Mouse (Mus musculus): ENCODE results near the gene Akp3.
A peak's percentile ranks its signal among the peaks of the same experiment; 100 is the strongest.

Gene Akp3

GRCm38 (mm10) chr1:87124673-87125072 lies at the start of gene Akp3:
Akp3 (plus strand) TSS chr1:87124973.
- DNase-seq (ENCODE audit: low read depth in 1 of 2, low spot score in 2 of 2): no peak

DNA sequence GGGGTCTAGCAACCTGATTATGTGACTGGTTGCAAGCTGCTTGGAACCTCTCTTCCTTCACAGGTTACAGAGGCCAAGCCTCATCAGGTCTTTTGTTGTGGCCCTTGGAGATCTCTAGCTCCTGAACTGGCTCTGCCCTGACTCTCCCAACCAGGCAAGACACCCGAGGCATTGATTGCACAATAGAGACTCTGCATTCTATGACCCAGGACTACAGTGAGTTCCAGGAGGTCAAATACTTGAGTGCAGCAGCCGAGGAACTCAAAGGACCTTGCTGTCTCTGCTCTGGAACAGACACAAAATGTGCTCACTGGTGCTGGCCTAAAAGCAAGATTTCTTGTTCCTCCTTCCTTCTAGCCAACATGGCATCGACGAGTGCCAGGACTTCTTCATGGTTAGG lies 38.6 kb upstream of the Akp3 start:
- DNase-seq (ENCODE audit: low read depth in 1 of 2, low spot score in 2 of 2): no peak

GRCm38 (mm10) chr1:87086964-87087363 lies 37.8 kb upstream of the Akp3 start:
- DNase-seq (ENCODE audit: low read depth in 1 of 2, low spot score in 2 of 2): no peak

DNA sequence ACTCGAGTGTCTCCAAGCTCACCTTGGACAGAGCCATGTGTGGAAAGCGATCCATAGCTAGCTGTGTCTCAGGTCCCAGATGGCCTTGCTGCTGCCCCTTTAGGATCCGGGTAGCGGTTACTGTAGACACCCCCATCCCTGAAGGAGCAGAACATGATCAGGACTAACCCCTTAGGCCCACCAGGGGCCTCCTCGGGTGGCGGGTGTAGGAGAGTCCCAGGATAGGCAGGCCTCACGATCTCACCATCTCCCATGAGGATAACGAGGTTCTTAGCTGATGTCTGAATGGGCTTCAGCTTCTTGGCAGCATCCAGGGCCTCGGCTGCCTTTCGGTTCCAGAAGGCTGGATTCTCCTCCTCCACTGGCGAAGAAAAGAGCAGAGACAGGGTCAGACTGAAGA lies 35.5 kb upstream of the Akp3 start:
- DNase-seq (ENCODE audit: low read depth in 1 of 2, low spot score in 2 of 2): no peak

DNA sequence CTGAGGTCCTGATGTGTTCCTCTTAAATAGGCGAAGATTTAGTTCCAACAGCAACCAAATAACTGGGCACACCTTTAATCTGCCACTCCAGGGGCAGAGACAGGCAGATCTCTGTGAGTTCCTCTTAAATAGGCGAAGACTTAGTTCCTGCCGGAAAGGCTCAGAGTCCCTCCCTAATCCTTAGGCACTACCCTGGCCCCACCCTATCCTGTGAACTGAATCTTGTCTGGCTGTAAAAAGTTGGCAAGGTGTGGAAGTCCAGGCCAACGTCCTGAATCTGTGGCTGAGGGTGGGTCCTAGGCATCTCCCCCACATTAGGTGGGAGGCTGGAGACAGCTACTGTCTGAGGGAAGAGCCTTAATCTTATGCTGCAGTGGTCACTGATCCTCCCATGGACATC lies 34.9 kb upstream of the Akp3 start, which contains the start of gene Alppl2:
Alppl2 (minus strand) TSS at position 101 of the 400 bp plus-strand sequence.
- DNase-seq (ENCODE audit: low read depth in 1 of 2, low spot score in 2 of 2): no peak

GRCm38 (mm10) chr1:87095642-87096041 lies 29.1 kb upstream of the Akp3 start:
- DNase-seq (ENCODE audit: low read depth in 1 of 2, low spot score in 2 of 2): no peak

DNA sequence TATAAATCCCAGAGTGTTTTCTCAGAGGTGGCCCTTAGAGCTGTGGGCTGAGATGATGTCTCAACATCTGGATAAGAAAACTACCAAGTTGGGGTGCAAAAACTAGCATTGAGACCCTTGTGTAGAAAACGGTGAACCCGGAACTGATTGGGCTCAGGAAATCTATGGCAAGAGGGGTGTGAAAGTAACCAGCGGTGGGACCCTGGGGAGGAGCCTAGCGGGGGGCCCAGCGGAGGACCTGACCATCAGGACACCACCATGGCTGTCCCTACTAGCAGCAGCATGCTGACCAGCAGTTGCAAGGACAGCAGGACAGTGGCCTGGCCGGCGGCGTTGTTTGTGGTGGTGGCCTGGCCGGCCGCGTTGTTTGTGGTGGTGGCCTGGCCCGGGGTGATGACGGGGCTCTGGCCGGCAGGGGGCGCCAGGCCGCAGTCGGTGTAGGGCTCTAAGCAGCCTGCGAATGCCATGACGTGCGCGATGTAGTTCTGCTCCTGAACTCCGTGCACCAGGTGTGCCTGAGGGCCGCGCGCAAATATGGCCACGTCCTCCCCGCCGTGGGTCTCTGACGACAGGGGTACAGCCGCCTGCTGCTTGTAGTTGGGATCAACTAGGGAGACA lies 26.3 kb upstream of the Akp3 start:
- peak in 1 of 2 experiments; percentile 25 for DNase-seq (ENCODE audit: low read depth in 1 of 2, low spot score in 2 of 2)

DNA sequence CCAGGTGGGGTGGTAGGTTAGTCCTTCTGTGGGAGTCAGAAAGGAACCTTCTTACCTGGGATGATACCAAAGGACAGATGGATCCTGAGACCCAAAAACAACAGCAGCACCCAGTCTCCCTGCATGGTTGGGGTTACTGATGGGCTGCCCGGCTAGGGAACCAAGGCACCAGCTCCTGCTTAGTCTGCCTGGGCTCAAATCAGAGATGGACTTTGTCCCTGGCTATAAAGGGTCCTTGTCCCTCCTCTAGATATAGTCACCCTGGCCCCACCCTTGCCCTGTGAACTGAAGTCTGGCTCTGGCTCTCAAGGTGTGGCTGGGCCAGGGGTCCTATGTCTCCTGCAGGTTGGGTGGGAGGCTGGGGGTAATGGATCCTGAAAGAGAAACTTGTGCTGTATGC lies 23.4 kb upstream of the Akp3 start, which contains the start of gene Alpi:
Alpi (minus strand) TSS at position 196 of the 400 bp plus-strand sequence.
- DNase-seq (ENCODE audit: low read depth in 1 of 2, low spot score in 2 of 2): no peak

DNA sequence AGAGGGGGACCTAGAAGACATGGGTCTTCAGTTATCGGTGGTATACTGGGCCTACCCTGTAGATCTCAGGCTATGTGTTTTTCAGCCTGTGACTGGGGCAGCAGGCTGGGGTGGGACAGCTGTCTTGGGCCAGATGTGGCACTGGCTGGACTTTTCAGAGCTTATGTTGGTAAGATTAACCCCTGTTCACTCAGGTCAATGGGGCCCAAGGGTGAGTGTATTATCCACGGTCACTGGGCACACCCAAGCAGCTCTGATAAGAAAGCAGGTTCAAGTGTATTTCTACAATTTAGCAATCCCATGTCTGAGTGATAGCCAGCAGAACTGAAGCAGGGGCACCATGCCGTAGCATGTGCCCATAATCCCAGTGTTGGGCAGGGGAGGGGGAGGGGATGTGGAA lies 22.7 kb upstream of the Akp3 start:
- DNase-seq (ENCODE audit: low read depth in 1 of 2, low spot score in 2 of 2): no peak

GRCm38 (mm10) chr1:87103936-87104335 lies 20.8 kb upstream of the Akp3 start:
- no peak for DNase-seq (ENCODE audit: low read depth in 1 of 2, low spot score in 2 of 2)

DNA sequence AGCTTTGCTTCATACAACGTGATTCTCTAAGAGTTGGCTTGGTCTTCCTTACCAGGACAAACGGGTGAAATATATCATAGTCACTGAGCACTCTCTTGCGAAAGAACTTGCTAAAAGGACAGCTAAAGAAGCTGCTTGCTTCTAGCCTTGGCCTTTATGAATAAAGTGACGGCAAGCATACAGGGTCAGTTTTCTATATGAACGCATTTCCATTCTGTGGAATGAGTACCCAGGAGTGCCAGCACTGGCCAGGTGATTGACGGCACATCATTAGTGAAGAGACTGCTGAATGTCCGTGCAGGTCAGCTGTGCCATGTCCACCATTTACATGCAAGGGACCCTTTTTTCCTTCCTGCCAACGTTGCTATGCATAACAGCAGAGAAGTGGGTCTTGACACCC lies 18.2 kb upstream of the Akp3 start:
- no peak for DNase-seq (ENCODE audit: low read depth in 1 of 2, low spot score in 2 of 2)

GRCm38 (mm10) chr1:87108564-87108963 lies 16.2 kb upstream of the Akp3 start:
- no peak for DNase-seq (ENCODE audit: low read depth in 1 of 2, low spot score in 2 of 2)

GRCm38 (mm10) chr1:87111719-87112354 lies 12.9 kb upstream of the Akp3 start:
- no peak for DNase-seq (ENCODE audit: low read depth in 1 of 2, low spot score in 2 of 2)

DNA sequence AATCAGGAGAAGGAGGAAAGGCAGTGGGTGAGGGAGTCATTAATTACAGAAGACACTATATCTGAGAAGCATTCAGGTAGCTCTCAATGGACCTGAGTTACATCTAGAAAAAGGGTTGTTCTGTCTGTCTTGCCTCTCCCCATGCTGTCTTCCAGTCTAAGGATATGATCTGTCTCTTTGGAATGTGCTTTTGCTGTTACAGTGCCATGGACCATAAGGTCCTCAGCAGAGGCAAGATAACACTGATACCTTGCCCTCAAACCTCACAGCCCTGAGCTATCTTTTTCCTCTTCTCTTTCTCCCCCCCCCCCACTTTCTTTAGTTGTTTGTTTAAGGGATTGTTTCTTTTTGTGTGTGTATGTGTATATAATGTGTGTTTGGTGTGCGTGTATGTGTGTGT lies 10.0 kb upstream of the Akp3 start:
- no peak for DNase-seq (ENCODE audit: low read depth in 1 of 2, low spot score in 2 of 2)

- DNase-seq (ENCODE audit: low read depth in 1 of 2, low spot score in 2 of 2): no peak
These were observed 2.6 kb downstream of the Akp3 start for GRCm38 (mm10) chr1:87127206-87128030.

- no peak for DNase-seq (ENCODE audit: low read depth in 1 of 2, low spot score in 2 of 2)
These were observed 7.0 kb downstream of the Akp3 start for GRCm38 (mm10) chr1:87131803-87132202.

GRCm38 (mm10) chr1:87141550-87141949 lies 16.8 kb downstream of the Akp3 start:
- DNase-seq (ENCODE audit: low read depth in 1 of 2, low spot score in 2 of 2): no peak

- DNase-seq (ENCODE audit: low read depth in 1 of 2, low spot score in 2 of 2): no peak
These were observed 17.7 kb downstream of the Akp3 start for GRCm38 (mm10) chr1:87142456-87142855.

- DNase-seq (ENCODE audit: low read depth in 1 of 2, low spot score in 2 of 2): no peak
These were observed 18.4 kb downstream of the Akp3 start for GRCm38 (mm10) chr1:87143141-87143540.

DNA sequence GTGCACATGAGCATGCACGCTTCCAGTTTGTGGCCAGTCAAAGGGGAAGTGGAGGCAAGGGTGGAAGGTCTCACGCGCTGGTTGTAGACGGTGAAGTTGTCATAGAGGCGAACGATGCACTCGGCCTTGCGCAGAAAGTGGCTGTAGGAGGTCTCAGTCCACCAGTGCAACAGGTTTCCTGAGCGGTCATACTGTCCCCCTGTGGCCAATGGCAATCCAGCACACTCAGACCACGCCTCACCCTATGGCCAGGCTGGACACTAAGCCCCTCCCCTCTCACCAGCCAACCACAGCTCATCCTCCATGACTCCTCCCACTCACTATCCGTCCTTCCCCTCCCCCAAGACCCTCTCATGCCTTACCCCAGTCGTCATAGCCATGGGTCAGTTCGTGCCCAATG lies 24.6 kb downstream of the Akp3 start:
- no peak for DNase-seq (ENCODE audit: low read depth in 1 of 2, low spot score in 2 of 2)

DNA sequence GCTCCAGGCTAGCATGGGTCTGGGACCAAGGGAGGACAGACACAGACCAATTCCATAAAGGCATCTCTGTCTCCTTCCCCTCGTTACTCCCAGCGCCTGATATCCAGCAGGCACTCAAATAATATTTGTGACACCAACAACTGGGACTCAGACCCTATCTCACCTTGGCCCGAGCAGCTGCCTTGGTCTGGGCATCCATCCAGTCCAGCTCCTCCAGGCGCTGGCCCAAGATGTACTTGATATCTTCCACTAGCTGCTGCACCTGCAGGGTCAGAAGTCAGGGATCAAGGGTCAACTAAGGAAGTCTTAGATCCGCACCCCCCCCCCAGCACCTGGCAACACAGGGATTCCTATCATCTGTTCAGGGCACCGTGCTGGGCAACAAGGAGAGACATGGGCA lies 26.5 kb downstream of the Akp3 start:
- no peak for DNase-seq (ENCODE audit: low read depth in 1 of 2, low spot score in 2 of 2)
